Mouse (Mus musculus) testis, adult 2 months (tissue): ENCODE data around the gene Brwd1. TPM values are rescaled to one million over a fixed set of nuclear protein-coding genes. Genes with fewer than 3 reads are reported as not detected.

Source experiments
- H3K27ac ChIP-seq: fragments of 200-500 bp; 2 replicates; pipeline ENCODE4 v1.5.1; 2012; ENCODE audit warnings: low read depth, low read length; ENCODE audit not compliant: control insufficient read depth, insufficient read depth
- H3K27me3 ChIP-seq: fragments of 200-500 bp; 2 replicates; pipeline ENCODE4 v1.6.1; 2012; ENCODE audit warnings: mild to moderate bottlenecking, low read length, moderate library complexity; ENCODE audit not compliant: control insufficient read depth, insufficient read depth
- H3K36me3 ChIP-seq: fragments of 200-500 bp; 2 replicates; pipeline ENCODE4 v1.6.1; 2012; ENCODE audit warnings: mild to moderate bottlenecking, low read length; ENCODE audit not compliant: control insufficient read depth, insufficient read depth
- H3K4me1 ChIP-seq: fragments of 200-500 bp; 2 replicates; pipeline ENCODE4 v1.6.1; 2012; ENCODE audit warnings: low read length; ENCODE audit not compliant: control insufficient read depth, insufficient read depth
- H3K4me3 ChIP-seq: fragments of 200-500 bp; 2 replicates; pipeline ENCODE4 v1.5.1; 2012; ENCODE audit warnings: low read depth, mild to moderate bottlenecking, low read length, moderate library complexity, mixed read lengths; ENCODE audit not compliant: control insufficient read depth
- CTCF ChIP-seq: fragments of 200-500 bp; IDR thresholded peaks from 2 replicates; pipeline ENCODE4 v1.5.1; 2012; ENCODE audit warnings: low read depth, mild to moderate bottlenecking, inconsistent platforms, low read length, moderate library complexity; ENCODE audit not compliant: control insufficient read depth, insufficient read depth, insufficient replicate concordance
- POLR2A ChIP-seq: fragments of 200-500 bp; IDR thresholded peaks from 2 replicates; pipeline ENCODE4 v1.6.1; 2012; ENCODE audit warnings: low read depth, mild to moderate bottlenecking, inconsistent platforms, low read length, moderate library complexity; ENCODE audit not compliant: control insufficient read depth
- polyA plus RNA-seq: library from polyadenylated mRNA; depleted of rRNA; stranded (reverse); fragments of >200 nt; gene quantifications from 2 replicates; pipeline ENCODE4 v1.2.3, GENCODE M21; 2012

The Brwd1 gene
- polyA plus RNA-seq, 1 experiment = 25.3 TPM

- H3K4me1 ChIP-seq = peaks cover 9% of the 10 kb centered on the region
- no peaks in the 10 kb centered on the region for H3K27me3 ChIP-seq
- TF ChIP-seq POLR2A (no peak), CTCF (no peak)
- no peak overlapping the region for H3K4me3 ChIP-seq
- H3K36me3 ChIP-seq = no peaks in the 10 kb centered on the region
- no peak overlapping the region; the same call in 1 of the 2 replicates for H3K27ac ChIP-seq
These were observed 9.5 kb upstream of the Brwd1 start for GRCm38 (mm10) chr16:96091515-96092504.

- TF ChIP-seq CTCF (no peak), POLR2A (no peak)
- H3K4me3 ChIP-seq = no peak overlapping the region
- no peaks in the 10 kb centered on the region; the same call in 1 of the 2 replicates for H3K4me1 ChIP-seq
- no peak overlapping the region for H3K27ac ChIP-seq
- H3K27me3 ChIP-seq = no peaks in the 10 kb centered on the region
- no peaks in the 10 kb centered on the region for H3K36me3 ChIP-seq
These were observed 5.8 kb upstream of the Brwd1 start for GRCm38 (mm10) chr16:96088120-96088519.

GRCm38 (mm10) chr16:96087436-96087835, 5.1 kb upstream of the Brwd1 start:
- H3K36me3 ChIP-seq = no peaks in the 10 kb centered on the region
- H3K27me3 ChIP-seq = no peaks in the 10 kb centered on the region
- H3K4me1 ChIP-seq = no peaks in the 10 kb centered on the region; the same call in 1 of the 2 replicates
- H3K27ac ChIP-seq = no peak overlapping the region
- H3K4me3 ChIP-seq = no peak overlapping the region
- no peak for TF ChIP-seq CTCF
- TF ChIP-seq POLR2A = no peak

- Histone ChIP-seq H3K36me3 (no peaks in the 10 kb centered on the region), H3K27ac (no peak overlapping the region), H3K4me3 (no peak overlapping the region), H3K4me1 (no peaks in the 10 kb centered on the region; the same call in 1 of the 2 replicates), H3K27me3 (no peaks in the 10 kb centered on the region)
- no peak for TF ChIP-seq POLR2A
- TF ChIP-seq CTCF = no peak
These were observed 4.7 kb upstream of the Brwd1 start for GRCm38 (mm10) chr16:96087001-96087400.

- no peaks in the 10 kb centered on the region for H3K36me3 ChIP-seq
- H3K27ac ChIP-seq = no peak overlapping the region
- TF ChIP-seq CTCF = no peak
- no peak for TF ChIP-seq POLR2A
These were observed 3.3 kb upstream of the Brwd1 start for GRCm38 (mm10) chr16:96085597-96085996.

GRCm38 (mm10) chr16:96083179-96083646, 887 bp upstream of the Brwd1 start:
- TF ChIP-seq CTCF (no peak), POLR2A (no peak; the same call in 1 of the 2 replicates)
- no peaks in the 10 kb centered on the region for H3K27me3 ChIP-seq
- peaks cover 5% of the 10 kb centered on the region for H3K4me1 ChIP-seq

More at GRCm38 (mm10) chr16:96085597-96085996, 3.3 kb upstream of the Brwd1 start:
- Histone ChIP-seq H3K4me3 (no peak overlapping the region), H3K4me1 (peaks cover 4% of the 10 kb centered on the region), H3K27me3 (no peaks in the 10 kb centered on the region)

GRCm38 (mm10) chr16:96081742-96082241, 534 bp downstream of the Brwd1 start:
- peaks cover 5% of the 10 kb centered on the region for H3K4me1 ChIP-seq
- TF ChIP-seq CTCF (no peak), POLR2A (no peak)
- H3K4me3 ChIP-seq = peak overlapping the region; percentile 97
- no peaks in the 10 kb centered on the region for H3K36me3 ChIP-seq
- peak overlapping the region; percentile 92 for H3K27ac ChIP-seq
- H3K27me3 ChIP-seq = no peaks in the 10 kb centered on the region

More at GRCm38 (mm10) chr16:96083179-96083646, 887 bp upstream of the Brwd1 start:
- peak overlapping the region; percentile 97 for H3K27ac ChIP-seq
- peak overlapping the region; percentile 86 for H3K4me3 ChIP-seq
- no peaks in the 10 kb centered on the region for H3K36me3 ChIP-seq
